Mouse (Mus musculus): Measurements from ENCODE around the gene Tmod1. TPM values are rescaled to one million over a fixed set of nuclear protein-coding genes. Genes with fewer than 3 reads are reported as not detected.

Gene Tmod1
- polyA plus RNA-seq, 1 experiment, result 22.7 TPM

DNA sequence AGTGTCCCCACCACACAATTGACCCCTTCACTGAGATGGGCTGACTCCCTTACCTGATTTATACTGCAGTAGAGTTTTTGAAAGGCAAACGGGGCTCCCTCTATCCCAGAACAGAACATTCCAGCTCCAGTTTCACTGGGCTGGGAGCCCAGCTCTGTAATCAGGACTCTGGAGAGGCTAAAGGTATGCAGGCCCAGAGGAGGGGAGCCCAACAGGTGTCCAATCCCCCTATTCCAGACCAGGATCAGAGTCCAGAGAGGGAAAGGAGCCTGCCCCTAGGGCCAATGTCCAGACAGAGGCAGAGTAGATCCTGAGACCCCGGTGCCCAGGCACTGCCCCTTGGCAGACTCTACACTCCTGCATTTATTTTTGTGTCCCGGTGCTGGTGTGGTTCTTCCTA is 26.2 kb downstream of the Tmod1 start:
- H3K27me3 ChIP-seq (ENCODE audit: control insufficient read depth), result no peaks in the 10 kb centered on the region; the same call in 1 of the 2 replicates
- no peak for TF ChIP-seq GATA1 (IDR thresholded peaks at IDR 0.05; ENCODE audit: low read length)
- no peak for TF ChIP-seq TAL1 (IDR thresholded peaks at IDR 0.05; ENCODE audit: low read length)
- peaks cover 100% of the 10 kb centered on the region for H3K36me3 ChIP-seq (ENCODE audit: control insufficient read depth)
- H3K9me3 ChIP-seq (ENCODE audit: control insufficient read depth, low read length), result no peaks in the 10 kb centered on the region
- peaks cover 22% of the 10 kb centered on the region for H3K4me1 ChIP-seq (ENCODE audit: control insufficient read depth)
- H3K4me3 ChIP-seq (replicated peaks), result no peak overlapping the region

DNA sequence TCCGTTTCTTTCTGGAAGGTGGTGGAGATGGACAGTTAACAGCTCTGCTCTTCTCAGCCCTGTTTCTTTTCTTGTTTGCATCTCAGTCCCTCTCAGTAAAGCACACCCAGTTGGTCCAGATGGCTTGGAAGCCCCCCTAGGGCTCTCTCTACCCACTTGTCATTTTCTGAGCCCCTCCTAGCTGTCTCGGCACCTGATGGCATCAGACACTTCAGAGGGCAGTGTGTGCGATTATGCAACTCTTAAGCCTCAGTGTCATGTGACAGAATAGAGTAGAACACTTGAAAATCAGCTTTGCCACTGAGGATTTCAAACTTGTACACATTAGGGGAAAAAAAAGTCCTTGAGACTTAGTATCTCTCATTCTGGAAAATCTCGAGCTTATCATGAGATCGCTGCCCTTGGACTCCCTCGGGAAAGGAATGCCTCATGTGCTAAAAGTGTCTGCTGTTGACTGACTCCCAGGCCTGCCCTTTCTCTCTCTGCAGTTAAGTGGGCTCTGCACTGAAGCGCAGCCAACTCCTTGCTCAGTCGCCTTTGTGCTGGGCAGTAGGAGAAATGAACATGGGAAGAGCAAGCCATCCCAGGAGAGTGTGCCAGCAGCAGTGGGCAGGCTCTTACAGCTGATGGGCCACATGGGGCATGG is 27.1 kb downstream of the Tmod1 start:
- Histone ChIP-seq H3K36me3 (ENCODE audit: control insufficient read depth) (peaks cover 99% of the 10 kb centered on the region), H3K4me1 (ENCODE audit: control insufficient read depth) (peaks cover 17% of the 10 kb centered on the region), H3K27me3 (ENCODE audit: control insufficient read depth) (no peaks in the 10 kb centered on the region; the same call in 1 of the 2 replicates), H3K9me3 (ENCODE audit: control insufficient read depth, low read length) (no peaks in the 10 kb centered on the region), H3K4me3 (replicated peaks) (no peak overlapping the region)
- no peak for TF ChIP-seq GATA1 (IDR thresholded peaks at IDR 0.05; ENCODE audit: low read length)
- TF ChIP-seq TAL1 (IDR thresholded peaks at IDR 0.05; ENCODE audit: low read length), result no peak

DNA sequence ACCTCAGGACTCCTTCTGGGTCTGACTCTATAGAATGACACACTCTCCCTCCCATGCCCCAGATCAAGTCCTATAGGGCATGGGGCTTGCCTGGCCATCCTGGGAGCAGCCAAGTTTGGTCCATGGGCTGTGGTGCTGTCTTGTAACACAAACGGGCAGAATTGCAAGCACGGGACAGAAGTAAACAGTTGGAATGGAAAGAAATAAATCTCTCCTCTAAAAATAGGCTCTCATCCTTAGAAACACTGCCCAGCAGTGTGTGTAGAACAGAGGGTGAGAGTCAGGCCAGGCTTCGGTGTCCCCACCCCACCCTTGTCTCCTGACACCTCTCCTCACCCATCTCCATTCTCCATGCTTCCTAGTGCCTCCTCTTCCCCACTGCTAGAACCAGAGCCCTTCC is 29.3 kb downstream of the Tmod1 start:
- Histone ChIP-seq H3K27me3 (ENCODE audit: control insufficient read depth) (no peaks in the 10 kb centered on the region), H3K9me3 (ENCODE audit: control insufficient read depth, low read length) (no peaks in the 10 kb centered on the region), H3K4me1 (ENCODE audit: control insufficient read depth) (peaks cover 6% of the 10 kb centered on the region; the same call in 1 of the 2 replicates), H3K4me3 (replicated peaks) (no peak overlapping the region), H3K36me3 (ENCODE audit: control insufficient read depth) (peaks cover 99% of the 10 kb centered on the region)
- TF ChIP-seq TAL1 (IDR thresholded peaks at IDR 0.05; ENCODE audit: low read length) (no peak), GATA1 (IDR thresholded peaks at IDR 0.05; ENCODE audit: low read length) (no peak)

DNA sequence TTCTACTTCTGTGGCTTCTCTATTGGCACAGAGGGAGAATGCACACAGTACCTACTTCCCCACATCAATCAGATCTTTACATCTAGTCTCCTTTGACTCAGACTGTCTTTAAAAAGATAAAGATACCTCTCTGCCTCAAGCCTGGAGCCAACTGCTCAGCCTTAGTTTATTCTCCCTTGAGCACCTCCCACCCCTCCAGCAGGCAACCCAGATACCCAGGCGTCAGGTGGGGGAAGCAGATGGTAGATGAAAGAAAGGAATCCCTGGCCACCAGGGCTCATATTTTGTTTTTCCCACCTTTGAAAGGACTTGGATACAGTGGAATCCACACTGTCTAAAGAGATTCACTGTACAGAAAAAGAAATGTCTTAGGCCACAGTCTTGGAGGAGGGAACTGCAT is 29.8 kb downstream of the Tmod1 start:
- Histone ChIP-seq H3K27me3 (ENCODE audit: control insufficient read depth) (no peaks in the 10 kb centered on the region), H3K4me1 (ENCODE audit: control insufficient read depth) (peaks cover 6% of the 10 kb centered on the region), H3K36me3 (ENCODE audit: control insufficient read depth) (peaks cover 99% of the 10 kb centered on the region), H3K4me3 (replicated peaks) (no peak overlapping the region), H3K9me3 (ENCODE audit: control insufficient read depth, low read length) (no peaks in the 10 kb centered on the region)
- TF ChIP-seq TAL1 (IDR thresholded peaks at IDR 0.05; ENCODE audit: low read length) (no peak), GATA1 (IDR thresholded peaks at IDR 0.05; ENCODE audit: low read length) (no peak)

DNA sequence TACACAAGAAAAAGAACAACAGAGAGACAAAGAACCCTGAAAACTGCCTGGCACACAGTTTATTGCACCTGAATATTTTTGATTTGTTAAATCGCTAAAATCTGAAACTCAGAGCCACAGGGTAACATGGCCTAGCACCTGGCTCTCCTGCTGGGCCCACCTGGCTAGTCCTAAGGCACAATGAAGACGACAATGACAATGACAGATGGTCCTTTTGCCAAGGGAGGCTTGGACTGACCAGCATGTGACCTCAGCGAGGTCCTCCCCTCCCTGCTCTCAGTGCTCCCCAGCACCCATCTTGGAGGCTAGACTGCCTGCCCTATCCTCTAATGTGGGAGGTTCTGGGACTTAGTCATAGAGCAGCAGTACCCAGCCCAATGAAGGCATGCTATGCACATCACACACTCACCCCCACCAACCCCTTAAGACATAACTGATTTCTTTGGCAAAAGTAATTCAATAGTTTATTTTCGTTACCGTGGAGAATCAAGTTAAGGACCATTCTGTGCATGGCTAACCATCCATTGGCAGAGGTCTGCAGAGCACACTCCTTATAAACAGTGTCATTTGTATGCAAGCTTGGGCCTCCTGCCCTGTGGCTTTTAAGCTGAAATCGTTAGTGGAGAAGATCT is 31.2 kb downstream of the Tmod1 start:
- Histone ChIP-seq H3K4me3 (replicated peaks) (no peak overlapping the region), H3K36me3 (ENCODE audit: control insufficient read depth) (peaks cover 99% of the 10 kb centered on the region), H3K4me1 (ENCODE audit: control insufficient read depth) (peaks cover 1% of the 10 kb centered on the region), H3K9me3 (ENCODE audit: control insufficient read depth, low read length) (no peaks in the 10 kb centered on the region), H3K27me3 (ENCODE audit: control insufficient read depth) (no peaks in the 10 kb centered on the region)
- no peak for TF ChIP-seq GATA1 (IDR thresholded peaks at IDR 0.05; ENCODE audit: low read length)
- TF ChIP-seq TAL1 (IDR thresholded peaks at IDR 0.05; ENCODE audit: low read length), result no peak

DNA sequence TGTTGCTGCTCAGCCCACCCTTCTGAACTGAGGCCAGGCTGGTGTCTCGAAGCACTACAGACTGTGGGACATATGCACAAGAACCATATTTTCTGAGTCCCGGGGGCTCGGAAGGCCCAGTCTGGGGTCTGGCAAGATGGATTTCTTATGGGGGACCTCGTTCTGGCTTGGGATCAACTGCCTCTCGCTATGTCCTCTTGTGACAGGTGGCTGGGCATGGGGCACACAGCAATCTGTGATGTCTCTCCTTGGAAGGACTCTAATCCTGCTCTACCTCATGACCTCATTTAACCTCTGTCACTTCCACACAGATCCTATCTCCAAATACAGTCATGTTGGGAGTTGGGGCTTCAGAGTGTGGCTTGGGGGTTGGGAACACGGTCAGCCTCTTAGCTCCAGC is 33.9 kb downstream of the Tmod1 start:
- Histone ChIP-seq H3K4me3 (replicated peaks) (no peak overlapping the region), H3K36me3 (ENCODE audit: control insufficient read depth) (peaks cover 97% of the 10 kb centered on the region), H3K4me1 (ENCODE audit: control insufficient read depth) (peaks cover 1% of the 10 kb centered on the region), H3K9me3 (ENCODE audit: control insufficient read depth, low read length) (no peaks in the 10 kb centered on the region), H3K27me3 (ENCODE audit: control insufficient read depth) (no peaks in the 10 kb centered on the region)
- TF ChIP-seq GATA1 (IDR thresholded peaks at IDR 0.05; ENCODE audit: low read length), result no peak
- TF ChIP-seq TAL1 (IDR thresholded peaks at IDR 0.05; ENCODE audit: low read length), result no peak

DNA sequence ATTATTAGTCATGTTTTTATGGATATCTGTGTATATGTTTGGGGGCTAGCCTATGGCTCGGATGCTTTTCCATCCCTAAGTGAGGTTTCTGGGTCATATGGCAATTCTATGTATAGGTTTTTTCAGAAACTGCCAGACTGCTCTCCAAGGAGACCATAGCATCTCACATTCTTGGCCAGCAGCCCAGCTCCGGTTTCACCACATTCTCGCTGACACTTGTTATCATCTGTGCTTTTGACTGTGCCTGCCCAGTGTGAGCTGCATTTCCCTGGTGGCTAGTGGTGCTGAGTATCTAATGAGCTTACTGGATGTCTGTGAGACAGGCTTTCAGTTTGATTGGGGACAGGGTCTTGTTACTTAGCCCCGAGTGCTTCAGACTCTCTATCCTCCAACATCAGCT is 35.0 kb downstream of the Tmod1 start:
- H3K27me3 ChIP-seq (ENCODE audit: control insufficient read depth), result no peaks in the 10 kb centered on the region
- TF ChIP-seq GATA1 (IDR thresholded peaks at IDR 0.05; ENCODE audit: low read length) (no peak), TAL1 (IDR thresholded peaks at IDR 0.05; ENCODE audit: low read length) (no peak)
- no peaks in the 10 kb centered on the region; the same call in 1 of the 2 replicates for H3K4me1 ChIP-seq (ENCODE audit: control insufficient read depth)
- H3K36me3 ChIP-seq (ENCODE audit: control insufficient read depth), result peaks cover 97% of the 10 kb centered on the region
- H3K9me3 ChIP-seq (ENCODE audit: control insufficient read depth, low read length), result no peaks in the 10 kb centered on the region
- no peak overlapping the region for H3K4me3 ChIP-seq (replicated peaks)

DNA sequence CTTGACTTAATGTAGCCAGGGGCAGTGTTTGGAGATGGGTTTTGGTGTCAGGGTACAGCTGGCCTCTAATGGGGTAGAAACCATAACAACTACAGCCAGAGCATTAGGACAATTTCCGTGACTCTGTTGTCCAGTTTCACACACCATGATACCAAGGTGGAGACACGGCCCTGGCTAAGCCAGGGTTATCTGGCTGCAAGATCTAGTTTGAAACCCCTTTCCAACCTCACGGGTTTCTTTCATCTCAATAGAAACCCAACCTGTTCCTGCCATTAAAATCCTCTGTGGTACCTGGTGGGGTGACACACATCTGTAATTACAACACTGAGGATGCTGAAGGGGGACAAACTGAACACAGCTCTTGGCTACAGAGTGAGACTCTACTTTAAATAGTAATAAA is 36.9 kb downstream of the Tmod1 start:
- Histone ChIP-seq H3K27me3 (ENCODE audit: control insufficient read depth) (no peaks in the 10 kb centered on the region), H3K9me3 (ENCODE audit: control insufficient read depth, low read length) (no peaks in the 10 kb centered on the region; the same call in 1 of the 2 replicates), H3K4me1 (ENCODE audit: control insufficient read depth) (no peaks in the 10 kb centered on the region; the same call in none of the 2 replicates), H3K36me3 (ENCODE audit: control insufficient read depth) (peaks cover 98% of the 10 kb centered on the region), H3K4me3 (replicated peaks) (no peak overlapping the region)
- peak; percentile 56 for TF ChIP-seq GATA1 (IDR thresholded peaks at IDR 0.05; ENCODE audit: low read length)
- TF ChIP-seq TAL1 (IDR thresholded peaks at IDR 0.05; ENCODE audit: low read length), result no peak

DNA sequence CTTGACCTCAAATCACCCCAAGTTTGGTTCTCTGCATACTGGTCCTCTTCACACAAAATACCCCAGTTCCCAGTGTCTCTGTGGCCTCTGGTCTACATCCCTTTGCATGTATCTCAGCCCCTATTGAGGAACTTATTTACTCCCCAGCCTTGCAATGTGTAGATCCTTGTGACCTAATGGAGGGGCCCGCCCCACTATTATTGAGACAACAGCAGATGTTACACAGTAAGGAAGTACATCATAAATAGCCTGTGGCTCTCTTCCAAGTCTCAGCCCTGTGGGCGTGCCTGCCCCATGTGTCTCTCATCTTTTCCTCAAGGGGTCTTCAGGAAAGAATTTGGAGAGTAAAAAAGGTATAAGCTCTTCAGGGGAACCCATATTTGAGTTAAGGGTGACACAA is 38.2 kb downstream of the Tmod1 start:
- Histone ChIP-seq H3K4me3 (replicated peaks) (no peak overlapping the region), H3K9me3 (ENCODE audit: control insufficient read depth, low read length) (no peaks in the 10 kb centered on the region; the same call in 1 of the 2 replicates), H3K4me1 (ENCODE audit: control insufficient read depth) (no peaks in the 10 kb centered on the region; the same call in none of the 2 replicates), H3K36me3 (ENCODE audit: control insufficient read depth) (peaks cover 98% of the 10 kb centered on the region), H3K27me3 (ENCODE audit: control insufficient read depth) (no peaks in the 10 kb centered on the region)
- no peak for TF ChIP-seq GATA1 (IDR thresholded peaks at IDR 0.05; ENCODE audit: low read length)
- no peak for TF ChIP-seq TAL1 (IDR thresholded peaks at IDR 0.05; ENCODE audit: low read length)
